Mouse (Mus musculus): ENCODE data around the gene Ankle2.

DNA sequence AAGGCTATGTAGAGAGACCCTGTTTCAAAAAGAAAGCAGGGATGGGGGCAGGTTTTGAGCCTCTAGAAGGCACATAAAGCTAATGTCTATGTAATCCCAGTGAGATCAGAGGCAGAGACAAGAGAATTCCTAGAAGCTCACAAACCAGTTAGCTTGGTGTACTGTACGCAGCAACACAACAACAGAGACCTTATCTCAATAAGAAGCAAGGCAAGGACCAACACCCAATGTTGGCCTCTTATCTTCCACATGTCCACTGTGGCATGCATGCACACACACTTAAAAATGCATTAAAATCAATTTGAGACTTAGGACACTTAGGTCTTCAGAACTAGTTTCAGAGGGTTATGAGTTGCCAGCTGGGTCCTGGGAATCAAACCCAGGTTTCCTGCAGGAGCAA, 60.8 kb downstream of the Ankle2 start:
- TF ChIP-seq CTCF (IDR thresholded peaks at IDR 0.05; ENCODE audit: control insufficient read depth, insufficient read depth, low read length) (no peak), POLR2A (IDR thresholded peaks at IDR 0.05; ENCODE audit: borderline replicate concordance, control insufficient read depth, low read depth, low read length) (no peak)
